Mouse (Mus musculus) heart, postnatal 14 days (tissue): Measurements from ENCODE around the gene Serpind1. TPM values are rescaled to one million over a fixed set of nuclear protein-coding genes. Genes with fewer than 3 reads are reported as not detected.

Experiments
- DNase-seq, 2 experiments: peaks; one replicate each; pipeline ENCODE4 v3.0.0; 2021 to 2022
- intact Hi-C: fragments of 180-260 bp; cut with DNase I; formaldehyde crosslinking; loops from one replicate; pipeline ENCODE4 v1.15.1; 2025
- total RNA-seq, 2 experiments: library from RNA; stranded (reverse); gene quantifications; 2 replicates each; pipeline ENCODE4 v1.2.3; 2021

The Serpind1 gene
- total RNA-seq, 2 experiments from 2014 or later, result 2.1 to 2.2 TPM

DNA sequence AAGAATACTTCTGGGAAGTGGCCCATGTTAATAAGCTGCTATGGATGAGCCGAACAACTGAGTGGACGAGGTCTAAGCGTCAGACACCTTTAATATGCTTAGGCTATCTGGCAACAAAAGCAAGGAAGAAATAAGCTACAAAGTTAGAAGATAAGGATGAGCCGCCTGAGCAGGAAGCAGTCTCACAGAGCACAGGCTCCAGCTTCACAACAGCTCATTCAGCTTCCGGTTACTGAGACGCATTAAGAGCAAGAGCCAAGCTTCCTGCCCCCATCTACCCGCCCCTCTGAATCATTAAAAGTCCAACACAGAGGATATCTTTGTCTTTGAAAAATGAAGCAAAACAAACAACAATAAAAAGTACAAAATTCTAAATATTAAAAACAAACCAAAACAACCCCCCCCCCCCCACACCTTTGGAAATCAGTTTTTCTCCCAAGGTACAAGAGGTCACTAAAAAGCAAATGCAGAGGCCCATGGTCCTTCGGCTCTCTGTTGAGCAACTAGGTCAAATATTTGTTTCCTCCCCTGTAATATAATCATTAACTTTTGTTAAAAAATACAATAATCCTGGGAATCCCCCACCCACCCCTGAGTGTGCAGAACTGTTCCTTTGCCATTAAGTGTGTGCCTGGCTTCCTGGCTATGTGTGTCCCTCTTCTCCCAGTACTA lies 14.1 kb downstream of the Serpind1 start:
- no peak for DNase-seq
- intact Hi-C loops, result no loop called here

DNA sequence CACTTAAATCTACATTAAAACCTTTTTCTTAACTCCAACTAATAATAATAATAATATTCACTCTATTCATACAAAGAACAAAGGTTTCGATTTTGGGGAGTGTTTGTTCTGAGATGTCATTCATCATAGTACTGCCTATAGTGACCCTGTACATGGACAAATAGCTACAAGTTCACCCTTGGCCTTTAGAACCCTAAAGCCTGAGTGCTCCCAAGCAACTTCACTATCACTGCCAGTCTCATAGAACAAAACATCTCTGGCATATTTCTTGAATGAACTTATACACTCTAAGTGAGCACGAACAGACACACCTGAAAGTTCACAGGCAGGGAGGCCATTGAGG lies 14.6 kb downstream of the Serpind1 start:
- intact Hi-C loops, result no loop called here
- DNase-seq, result no peak

DNA sequence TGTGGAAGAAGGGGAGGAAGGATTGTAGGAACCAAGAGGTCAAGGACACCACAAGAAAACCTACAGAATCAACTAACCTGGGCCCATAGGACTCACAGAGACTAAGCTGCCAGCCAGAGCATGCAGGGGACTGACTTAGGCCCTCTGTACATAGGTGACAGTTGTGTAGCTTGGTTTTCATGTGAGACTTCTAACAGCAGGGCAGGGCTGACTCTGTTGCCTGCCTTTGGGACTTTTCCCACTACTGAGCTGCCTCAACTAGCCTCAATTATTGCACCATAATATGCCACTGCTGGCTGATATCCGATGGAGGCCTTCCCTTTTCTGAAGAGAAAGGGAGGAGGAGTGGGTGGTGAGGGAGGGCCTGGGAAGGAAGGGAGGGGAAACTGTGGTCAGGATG lies 15.6 kb downstream of the Serpind1 start:
- no peak for DNase-seq
- intact Hi-C loops, result no loop called here

DNA sequence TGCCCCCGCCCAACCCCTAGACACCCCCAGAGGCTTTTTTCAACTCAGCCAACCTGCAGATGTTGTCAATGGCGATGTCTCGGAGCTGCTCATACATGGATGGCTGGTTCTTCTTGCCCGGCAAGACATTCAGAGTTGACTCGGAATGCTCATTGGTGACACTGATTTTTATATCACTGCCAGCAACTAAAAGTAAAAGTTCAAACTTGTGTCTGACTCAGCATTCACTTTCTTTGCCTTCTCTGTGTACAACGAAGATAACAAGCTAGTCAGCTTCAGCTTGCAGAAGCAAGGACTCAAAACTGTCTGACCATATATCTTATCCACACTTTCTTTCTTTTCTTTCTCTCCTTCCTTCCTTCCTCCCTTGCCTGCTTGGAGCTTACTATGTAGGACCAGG lies 24.9 kb downstream of the Serpind1 start:
- intact Hi-C loops, result no loop called here
- no peak for DNase-seq

DNA sequence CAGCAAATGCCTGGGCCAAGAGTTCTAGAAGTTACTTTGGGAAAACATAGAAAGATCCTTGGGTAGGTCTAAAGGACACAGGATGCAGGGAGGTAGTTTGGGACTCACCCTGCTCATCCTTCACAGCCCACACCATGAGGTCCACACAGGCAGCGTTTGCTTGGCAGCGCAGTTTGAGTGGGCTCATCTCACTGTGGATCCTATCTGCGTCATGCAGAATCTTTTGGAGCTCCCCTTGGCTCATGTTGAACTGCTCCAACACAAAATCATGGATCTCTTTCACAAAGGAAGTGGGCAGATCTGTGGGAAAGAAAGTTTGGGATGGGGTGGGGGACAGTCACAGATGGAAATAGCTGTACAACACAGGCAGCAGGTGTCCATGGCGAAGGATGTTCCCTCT lies 27.6 kb downstream of the Serpind1 start:
- intact Hi-C loops, result no loop called here
- DNase-seq, result no peak

DNA sequence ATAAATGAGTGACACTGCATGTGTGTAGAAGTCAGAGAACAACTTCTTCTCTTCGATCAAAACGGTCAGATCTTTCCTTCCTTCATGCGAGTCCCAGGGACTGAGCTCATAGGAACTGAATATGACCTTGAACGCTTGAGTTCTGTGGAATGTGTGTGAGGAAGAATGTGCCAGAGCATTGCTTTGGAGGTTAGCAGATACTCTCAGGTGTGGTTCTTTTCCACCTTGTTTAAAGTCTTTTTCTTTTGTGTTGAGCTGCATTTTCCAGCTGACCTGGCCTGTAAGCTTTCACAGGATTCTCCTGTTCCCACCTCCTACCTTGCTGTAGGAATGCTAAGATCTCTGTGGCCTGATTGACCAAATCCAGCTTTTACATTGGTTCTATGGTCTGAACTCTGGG lies 51.1 kb downstream of the Serpind1 start:
- intact Hi-C loops, result no loop called here
- DNase-seq, result no peak

DNA sequence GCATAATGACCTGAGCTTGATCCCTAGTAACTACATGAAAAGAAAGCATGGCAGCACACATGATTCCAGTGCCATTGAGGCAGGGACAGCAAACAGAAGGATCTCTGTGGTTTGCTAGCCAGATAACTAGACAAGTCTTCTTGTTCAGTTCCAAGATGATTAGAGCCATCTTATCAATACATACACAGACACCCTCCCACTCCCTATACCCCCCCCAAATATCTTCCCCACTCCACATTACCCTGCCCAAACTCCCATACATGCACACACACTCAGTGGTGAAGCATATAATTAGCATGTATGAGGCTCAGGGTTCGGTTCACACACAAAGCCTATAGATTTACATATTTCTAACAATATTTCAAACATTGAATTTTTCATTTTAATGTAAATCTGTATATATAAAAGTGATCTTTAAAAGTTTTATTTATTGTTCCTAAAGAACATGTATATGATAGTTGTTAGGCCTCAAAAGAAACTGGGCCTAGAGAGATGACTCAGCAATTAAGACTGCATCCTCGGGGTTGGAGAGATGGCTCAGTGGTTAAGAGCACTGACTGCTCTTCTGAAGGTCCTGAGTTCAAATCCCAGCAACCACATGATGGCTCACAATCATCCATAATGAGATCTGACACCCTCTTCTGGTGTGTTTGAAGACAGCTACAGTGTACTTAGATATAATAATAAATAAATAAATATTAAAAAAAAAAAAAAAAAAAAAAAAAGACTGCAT lies 52.6 kb downstream of the Serpind1 start:
- DNase-seq, result no peak
- intact Hi-C loops, result no loop called here

DNA sequence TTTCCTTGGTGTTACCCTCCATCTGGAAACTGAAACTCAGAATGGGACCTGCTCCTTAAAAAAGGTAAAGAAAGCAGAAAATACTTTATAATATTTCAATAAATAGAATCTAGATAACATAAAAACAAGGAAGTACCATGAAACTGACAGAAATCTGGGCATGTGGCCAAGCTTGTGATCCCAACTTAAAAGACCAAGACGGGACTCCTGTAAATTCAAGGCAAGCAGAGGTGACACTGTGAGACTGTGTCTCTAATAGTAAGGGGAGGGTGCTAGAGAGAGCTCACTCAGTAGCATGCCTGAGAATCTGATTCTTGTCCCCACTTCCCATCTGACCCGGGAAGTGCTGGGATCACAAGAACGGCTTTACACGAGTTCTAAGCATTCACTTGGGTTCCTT lies 61.6 kb downstream of the Serpind1 start:
- no peak for DNase-seq
- intact Hi-C loops, result no loop called here

Other genes starting within 250 kb of the Serpind1 start
- 10 to 100 TPM; 42.4 to 43.1 TPM for gene Ppil2, start 220.1 kb upstream of the Serpind1 start, total RNA-seq
- 1 to 10 TPM in 1 of 2 experiments, not detected in 1; 2.4 TPM for gene 2610318N02Rik, start 206.2 kb upstream of the Serpind1 start, total RNA-seq
- 1 to 10 TPM; 6.7 to 9.3 TPM for gene Sdf2l1, start 199.0 kb upstream of the Serpind1 start, total RNA-seq
- 1 to 10 TPM; 1.3 TPM for gene Ydjc, start 186.8 kb upstream of the Serpind1 start, total RNA-seq
- under 1 TPM in 1 of 2 experiments, not detected in 1; 0.31 TPM for gene Ccdc116, start 184.1 kb upstream of the Serpind1 start, total RNA-seq
- gene Ube2l3, start 128.7 kb upstream of the Serpind1 start, total RNA-seq, result 100 to 1,000 TPM; 114 to 118 TPM
- gene Rimbp3, start 122.8 kb upstream of the Serpind1 start, total RNA-seq, result under 1 TPM; 0.05 to 0.07 TPM
- gene Hic2, start 97.8 kb upstream of the Serpind1 start, total RNA-seq, result 1 to 10 TPM; 1.8 to 2.1 TPM
- gene Tmem191c, start 55.3 kb upstream of the Serpind1 start, total RNA-seq, result 1 to 10 TPM; 2.7 to 3.9 TPM
- gene Snap29, start 74.6 kb downstream of the Serpind1 start, total RNA-seq, result 10 to 100 TPM; 15.8 to 16.5 TPM
- 10 to 100 TPM; 52.7 to 54.3 TPM for gene Pi4ka, start 74.9 kb downstream of the Serpind1 start, total RNA-seq
- 10 to 100 TPM; 25.2 to 28.9 TPM for gene Crkl, start 120.6 kb downstream of the Serpind1 start, total RNA-seq
- gene Aifm3, start 158.2 kb downstream of the Serpind1 start, total RNA-seq, result under 1 TPM; 0.19 to 0.24 TPM
- 10 to 100 TPM; 39.4 to 42.8 TPM for gene Lztr1, start 177.3 kb downstream of the Serpind1 start, total RNA-seq
- 10 to 100 TPM; 14.3 to 14.7 TPM for gene Thap7, start 199.8 kb downstream of the Serpind1 start, total RNA-seq
- gene Lrrc74b, start 229.9 kb downstream of the Serpind1 start, total RNA-seq, result under 1 TPM; 0.15 to 0.24 TPM
- under 1 TPM; 0.54 to 0.84 TPM for gene P2rx6, start 230.5 kb downstream of the Serpind1 start, total RNA-seq